Mouse (Mus musculus) lung, adult 2 months (tissue): Measurements from ENCODE around the gene Foxq1.

Experiments used
- CTCF ChIP-seq: fragments of 200-500 bp; IDR thresholded peaks from 2 replicates; pipeline ENCODE4 v1.5.1; 2011; ENCODE audit warnings: mild to moderate bottlenecking, low read length, control low read depth; ENCODE audit not compliant: insufficient read depth
- POLR2A ChIP-seq: fragments of 200-500 bp; IDR thresholded peaks from 2 replicates; pipeline ENCODE4 v1.6.1; 2011; ENCODE audit warnings: low read depth, mild to moderate bottlenecking, control low read depth, low read length, borderline replicate concordance; ENCODE audit errors: extremely low read depth

DNA sequence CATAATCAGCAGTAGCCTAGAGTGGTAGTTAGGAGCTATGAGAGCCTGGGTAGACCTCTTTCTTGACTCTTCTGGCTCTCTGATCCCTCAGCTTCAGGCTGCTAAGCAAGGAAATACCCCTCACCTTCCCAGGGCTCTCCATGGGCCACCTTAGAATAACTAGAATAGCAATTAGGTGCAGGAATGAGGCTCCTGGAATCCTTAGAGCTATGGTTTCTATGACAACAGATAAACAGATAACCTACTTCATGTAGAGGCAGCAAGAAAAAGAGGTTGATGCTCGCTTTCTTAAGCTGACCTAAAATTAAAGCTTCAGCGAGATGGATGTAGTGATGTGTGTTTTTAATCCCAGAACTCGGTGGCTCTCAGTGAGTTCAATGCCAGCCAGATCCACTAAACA, 18.7 kb downstream of the Foxq1 start:
- no peak for TF ChIP-seq POLR2A
- TF ChIP-seq CTCF = no peak
